ENCODE assay signal across 23 mouse cellular contexts in the genomic region with DNA sequence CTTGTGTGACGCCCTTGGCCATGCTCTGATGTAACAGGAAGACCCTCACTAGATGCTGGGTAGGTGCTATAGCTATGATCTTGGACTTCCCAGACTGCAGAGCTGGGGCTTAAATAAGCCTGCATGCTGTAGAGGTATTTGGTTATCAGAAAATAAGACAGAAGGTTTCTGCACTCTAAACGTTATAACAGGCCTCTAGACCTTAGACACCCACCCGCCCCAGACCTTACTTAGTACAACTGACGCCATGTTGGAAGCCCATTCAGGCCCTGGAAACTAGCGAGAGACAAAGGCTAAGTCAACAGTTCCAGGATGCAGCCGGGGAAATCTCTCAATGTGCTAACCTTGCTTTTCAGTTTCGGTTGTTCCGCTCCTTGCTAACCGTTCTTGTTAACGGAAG. TPM values are rescaled to one million over a fixed set of nuclear protein-coding genes. Genes with fewer than 3 reads are reported as not detected.
"Had no signal": no experiment of that assay in that cellular context is flagged by ENCODE, and none has a peak within 500 bp of the region (broad histone marks: within the 10 kb centered on the region; RNA-seq: fewer than 3 reads in every experiment).

No protein-coding gene starts in this region.

- H3K9ac ChIP-seq: lung, embryonic 14.5 days; midbrain, embryonic 13.5 days; midbrain, embryonic 15.5 days; neural tube, embryonic 13.5 days; neural tube, embryonic 15.5 days; stomach, embryonic 15.5 days had no signal

- H3K27me3 ChIP-seq: midbrain, embryonic 13.5 days; midbrain, embryonic 15.5 days; neural tube, embryonic 13.5 days; neural tube, embryonic 15.5 days; stomach, embryonic 15.5 days had no signal

- H3K36me3 ChIP-seq: midbrain, embryonic 10.5 days; midbrain, embryonic 13.5 days; midbrain, embryonic 15.5 days; neural tube, embryonic 13.5 days; neural tube, embryonic 15.5 days; stomach, embryonic 15.5 days had no signal

- ATAC-seq: midbrain, embryonic 13.5 days; midbrain, embryonic 15.5 days had no signal

- H3K4me1 ChIP-seq: midbrain, embryonic 10.5 days; midbrain, embryonic 13.5 days; midbrain, embryonic 15.5 days; neural tube, embryonic 15.5 days; stomach, embryonic 15.5 days had no signal

- H3K9me3 ChIP-seq: midbrain, embryonic 10.5 days; midbrain, embryonic 13.5 days; midbrain, embryonic 15.5 days; neural tube, embryonic 13.5 days; neural tube, embryonic 15.5 days; stomach, embryonic 15.5 days had no signal

- H3K27ac ChIP-seq: midbrain, embryonic 10.5 days; midbrain, embryonic 13.5 days; midbrain, embryonic 15.5 days; neural tube, embryonic 13.5 days; neural tube, embryonic 15.5 days; stomach, embryonic 15.5 days; stomach, postnatal 0 days had no signal

- H3K4me2 ChIP-seq: lung, embryonic 14.5 days; midbrain, embryonic 13.5 days; midbrain, embryonic 15.5 days; neural tube, embryonic 13.5 days; neural tube, embryonic 15.5 days; stomach, embryonic 15.5 days had no signal

- H3K4me3 ChIP-seq: midbrain, embryonic 10.5 days; midbrain, embryonic 13.5 days; midbrain, embryonic 15.5 days; myocyte; neural tube, embryonic 13.5 days; neural tube, embryonic 15.5 days; stomach, embryonic 15.5 days had no signal

- DNase-seq: lung, adult 18-20 months; lung, embryonic 14.5 days; lung, postnatal 10 days; lung, postnatal 4 days; retina, postnatal 1 day; right cerebral cortex, adult 18-20 months; right cerebral cortex, postnatal 14 days; thymus, adult 2 months; thymus, postnatal 25 days; thymus, postnatal 4 days had no signal

RNA-seq across cellular contexts. Expression of gene 1700012B07Rik, which starts 44.2 kb away (rescaled TPM):
- total RNA-seq: megakaryocyte, adult 5-6 weeks; megakaryocyte-erythroid progenitor cell, adult 5-6 weeks had no signal
- polyA plus RNA-seq: lung, embryonic 14.5 days; lung, embryonic 16.5 days; midbrain, embryonic 10.5 days; midbrain, embryonic 13.5 days; midbrain, embryonic 15.5 days; neural tube, embryonic 11.5 days; neural tube, embryonic 13.5 days; neural tube, embryonic 15.5 days; spleen, adult 2 months; stomach, embryonic 15.5 days; stomach, postnatal 0 days had no signal
